Mouse (Mus musculus) kidney, embryonic 16.5 days (tissue): ENCODE data around the gene Pamr1. TPM values are rescaled to one million over a fixed set of nuclear protein-coding genes. Genes with fewer than 3 reads are reported as not detected.

Source experiments
- ATAC-seq: fragments of 200-750 bp; cut with Nextera tagmentation; 2 replicates; pipeline ENCODE4 v1.8.0; 2017; ENCODE audit warnings: moderate TSS enrichment; ENCODE audit not compliant: low FRiP score, low TSS enrichment
- H3K27ac ChIP-seq: fragments of 300-500 bp; sonication (generic); 2 replicates; pipeline ENCODE4 v1.5.1; 2014; ENCODE audit warnings: low read length
- H3K27me3 ChIP-seq: fragments of 300-500 bp; sonication (generic); 2 replicates; pipeline ENCODE4 v1.6.1; 2014; ENCODE audit warnings: low read length, control low read depth, mixed read lengths; ENCODE audit not compliant: insufficient read depth
- H3K36me3 ChIP-seq: fragments of 300-500 bp; sonication (generic); 2 replicates; pipeline ENCODE4 v1.6.1; 2014; ENCODE audit warnings: low read length, control low read depth, mixed read lengths; ENCODE audit not compliant: insufficient read depth
- H3K4me1 ChIP-seq: fragments of 300-500 bp; sonication (generic); 2 replicates; pipeline ENCODE4 v1.6.1; 2014; ENCODE audit warnings: low read length, control low read depth, mixed read lengths; ENCODE audit not compliant: insufficient read depth
- H3K4me2 ChIP-seq: fragments of 300-500 bp; sonication (generic); replicated peaks from 2 replicates; pipeline ENCODE4 v1.6.1; 2014; ENCODE audit warnings: low read depth, low read length
- H3K4me3 ChIP-seq: fragments of 300-500 bp; sonication (generic); 2 replicates; pipeline ENCODE4 v1.5.1; 2014; ENCODE audit warnings: mild to moderate bottlenecking, low read length
- H3K9ac ChIP-seq: fragments of 300-500 bp; sonication (generic); replicated peaks from 2 replicates; pipeline ENCODE4 v1.6.1; 2014; ENCODE audit warnings: low read length
- H3K9me3 ChIP-seq: fragments of 300-500 bp; sonication (generic); 2 replicates; pipeline ENCODE4 v1.6.1; 2016; ENCODE audit warnings: low read length, control low read depth
- WGBS: fragments of 180-500 bp; shearing (Covaris S2); extraction: QIAGEN DNeasy Blood & Tissue Kit; methylation state at CpG from one replicate; pipeline ENCODE4 v1.1.7; 2014; 5-methylcytosine and 5-hydroxymethylcytosine counted together
- polyA plus RNA-seq: library from polyadenylated mRNA; unstranded; fragments of >200 nt; fragmentation: Nextera tagmentation; extraction: Ambion mirVana; gene quantifications from 2 replicates; pipeline ENCODE4 v1.2.1, GENCODE M21; 2015

Gene Pamr1
- polyA plus RNA-seq, 1 experiment from 2014 or later = 34.1 TPM

DNA sequence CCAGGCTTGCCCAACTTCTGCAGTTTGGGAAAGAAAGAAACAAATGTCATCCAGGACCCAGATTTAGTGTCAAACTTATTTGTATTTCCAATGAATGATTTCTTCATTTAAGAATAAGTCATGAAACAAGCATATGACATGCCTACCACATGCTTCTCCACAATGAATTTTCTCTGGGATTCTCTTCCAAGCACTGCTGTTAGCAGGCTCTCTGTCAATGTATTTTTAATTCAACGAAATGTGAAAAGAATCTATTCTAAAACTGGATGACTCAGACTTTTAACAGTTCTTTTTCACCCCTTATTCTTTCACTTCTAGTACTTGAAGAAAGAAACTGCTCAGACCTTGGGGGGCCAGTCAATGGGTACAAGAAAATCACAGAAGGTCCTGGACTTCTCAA is 84.2 kb downstream of the Pamr1 start:
- no peak overlapping the region for H3K9ac ChIP-seq
- no peak overlapping the region for H3K27ac ChIP-seq
- 93% methylated on average over 1 of the region's 1 CpGs for WGBS
- H3K36me3 ChIP-seq = no peaks in the 10 kb centered on the region
- H3K4me3 ChIP-seq = no peak overlapping the region
- H3K4me2 ChIP-seq = no peak overlapping the region
- no peaks in the 10 kb centered on the region for H3K9me3 ChIP-seq
- H3K4me1 ChIP-seq = no peaks in the 10 kb centered on the region
- no peaks in the 10 kb centered on the region for H3K27me3 ChIP-seq
- no peak for ATAC-seq

DNA sequence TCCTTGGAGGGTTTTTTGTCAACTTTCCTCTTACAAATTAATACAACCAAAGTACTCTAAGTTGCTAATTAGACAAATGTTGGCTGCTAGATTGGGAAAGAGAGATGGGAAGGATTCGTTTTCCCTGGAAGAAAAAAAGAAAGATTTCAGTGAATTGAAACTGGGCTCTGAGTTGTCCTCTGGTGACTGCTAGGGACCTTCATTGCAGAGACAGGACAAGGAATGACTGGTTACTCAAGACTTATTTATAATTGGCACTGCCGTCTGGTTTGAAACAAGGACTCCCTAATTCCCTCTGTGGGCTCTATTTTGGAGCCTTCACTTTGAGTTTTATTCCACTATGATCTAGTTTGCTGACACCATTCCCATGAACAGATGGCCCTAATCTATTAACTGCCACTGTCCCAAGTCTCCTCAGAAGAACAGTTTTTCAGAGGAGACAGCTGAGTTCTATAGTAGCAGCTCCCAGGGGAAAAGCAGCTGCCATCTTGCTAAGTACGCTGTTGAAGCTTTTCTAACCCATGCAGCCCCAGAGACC is 85.8 kb downstream of the Pamr1 start:
- H3K27me3 ChIP-seq = no peaks in the 10 kb centered on the region
- WGBS = 77% methylated on average over 3 of the region's 3 CpGs
- no peak for ATAC-seq

DNA sequence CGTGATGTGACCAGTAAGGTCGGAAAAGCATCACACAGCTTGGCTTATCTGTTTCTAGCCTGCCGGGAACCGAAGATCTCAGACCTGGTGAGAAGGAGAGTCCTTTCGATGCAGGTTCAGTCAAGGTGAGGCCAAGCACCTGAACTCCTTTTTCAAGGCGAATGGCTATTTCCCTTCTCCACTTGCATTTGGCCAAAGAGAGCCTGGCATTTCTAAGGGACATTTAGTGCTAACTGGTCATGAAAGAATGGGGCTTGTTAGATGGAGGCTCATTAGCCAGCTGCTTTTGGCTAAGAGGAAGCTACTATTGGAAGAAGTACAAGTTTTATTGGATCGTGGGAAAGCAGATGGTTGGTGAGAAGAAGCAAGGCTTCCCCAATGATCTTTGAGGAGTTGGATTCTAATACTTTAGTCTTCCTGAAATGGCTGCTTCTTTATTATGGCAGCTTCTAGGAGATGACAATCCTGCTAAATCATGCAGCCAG is 86.3 kb downstream of the Pamr1 start:
- Histone ChIP-seq H3K9me3 (no peaks in the 10 kb centered on the region), H3K9ac (no peak overlapping the region), H3K36me3 (no peaks in the 10 kb centered on the region), H3K4me1 (no peaks in the 10 kb centered on the region), H3K27ac (no peak overlapping the region), H3K27me3 (no peaks in the 10 kb centered on the region), H3K4me3 (no peak overlapping the region), H3K4me2 (no peak overlapping the region)
- no peak for ATAC-seq
- WGBS = 88% methylated on average over 7 of the region's 7 CpGs

More for the DNA sequence above, 85.8 kb downstream of the Pamr1 start:
- Histone ChIP-seq H3K4me2 (no peak overlapping the region), H3K36me3 (no peaks in the 10 kb centered on the region), H3K9ac (no peak overlapping the region), H3K4me1 (no peaks in the 10 kb centered on the region), H3K4me3 (no peak overlapping the region), H3K27ac (no peak overlapping the region), H3K9me3 (no peaks in the 10 kb centered on the region)

DNA sequence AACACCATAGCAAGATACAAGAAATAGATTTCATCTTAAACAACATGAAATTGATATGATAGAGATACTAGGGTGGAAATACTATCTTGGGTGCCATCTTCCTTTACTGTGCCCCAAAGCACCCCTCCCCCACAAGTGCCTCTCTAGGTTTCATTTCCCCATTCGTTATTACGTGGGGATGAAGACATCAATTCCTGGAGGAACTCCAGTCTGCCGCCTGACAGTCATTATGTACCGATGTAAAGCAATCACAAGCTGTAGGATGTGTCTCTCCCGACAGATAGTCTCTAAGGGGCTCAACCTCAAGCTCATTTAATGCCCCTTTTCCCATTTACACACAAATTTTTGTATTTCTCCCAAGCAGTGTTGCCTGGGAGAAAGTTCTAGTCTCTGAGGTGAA is 88.3 kb downstream of the Pamr1 start:
- H3K4me3 ChIP-seq = no peak overlapping the region
- 47% methylated on average over 5 of the region's 5 CpGs for WGBS
- H3K36me3 ChIP-seq = no peaks in the 10 kb centered on the region
- no peaks in the 10 kb centered on the region for H3K4me1 ChIP-seq
- no peaks in the 10 kb centered on the region for H3K27me3 ChIP-seq
- H3K9me3 ChIP-seq = no peaks in the 10 kb centered on the region
- no peak for ATAC-seq
- no peak overlapping the region for H3K4me2 ChIP-seq
- H3K9ac ChIP-seq = no peak overlapping the region
- no peak overlapping the region for H3K27ac ChIP-seq

DNA sequence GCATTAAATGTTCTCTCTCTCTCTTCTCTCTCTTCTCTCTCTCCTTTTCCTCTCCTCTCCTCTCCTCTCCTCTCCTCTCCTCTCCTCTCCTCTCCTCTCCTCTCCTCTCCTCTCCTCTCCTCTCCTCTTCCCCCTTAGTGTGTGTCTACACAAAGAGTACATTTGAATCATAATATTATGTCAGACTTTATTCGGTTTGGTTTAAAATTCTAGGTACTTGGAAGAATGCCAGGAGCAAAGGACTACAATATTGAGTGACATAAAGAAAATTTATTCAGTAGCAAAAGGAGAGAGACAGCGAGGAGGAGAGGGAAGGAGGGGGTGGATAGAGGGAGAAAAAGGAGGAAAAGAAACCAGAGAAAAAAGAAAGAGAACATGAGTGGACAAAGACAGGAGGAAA is 88.9 kb downstream of the Pamr1 start:
- ATAC-seq = no peak
- Histone ChIP-seq H3K9me3 (no peaks in the 10 kb centered on the region), H3K4me3 (no peak overlapping the region), H3K9ac (no peak overlapping the region), H3K4me1 (no peaks in the 10 kb centered on the region), H3K36me3 (no peaks in the 10 kb centered on the region), H3K27ac (no peak overlapping the region), H3K27me3 (no peaks in the 10 kb centered on the region), H3K4me2 (no peak overlapping the region)
- WGBS = 52% methylated on average over 2 of the region's 2 CpGs

DNA sequence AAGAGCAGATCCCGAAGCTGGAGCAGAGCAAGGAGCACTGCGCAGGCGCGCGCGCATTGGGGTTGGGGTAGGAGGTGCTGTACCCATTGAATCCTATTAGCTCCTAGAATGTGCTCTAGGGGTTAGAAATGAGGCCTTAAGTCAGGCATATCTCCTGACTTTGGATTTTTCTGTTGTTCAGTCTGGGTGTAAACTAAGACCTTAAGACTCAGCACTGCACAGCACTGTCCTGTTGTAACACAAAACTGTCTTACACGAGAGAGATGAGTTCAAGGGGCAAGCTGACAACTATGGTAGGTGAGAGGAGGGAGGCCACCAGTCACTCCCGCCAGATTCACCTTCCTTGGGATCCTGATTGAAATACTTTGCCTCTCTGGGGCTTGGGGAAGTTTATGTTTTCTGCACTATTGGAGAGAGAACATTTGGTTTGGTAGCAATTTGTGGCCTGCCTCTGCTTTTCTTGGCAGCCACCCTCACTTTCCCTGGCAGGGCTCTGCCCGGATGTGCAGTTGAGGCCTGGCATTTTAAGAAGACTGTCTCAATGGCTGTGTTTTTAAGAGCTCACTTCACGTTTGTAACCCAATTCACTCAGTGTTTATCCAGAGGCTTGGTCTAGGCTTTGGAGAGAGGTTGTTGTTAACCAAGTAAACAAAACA is 99.2 kb downstream of the Pamr1 start:
- no peak overlapping the region for H3K9ac ChIP-seq
- H3K27me3 ChIP-seq = 0 out of 2 replicates have a peak, but pooled peaks cover 2% of the 10 kb centered on the region
- no peak overlapping the region for H3K4me2 ChIP-seq
- ATAC-seq = no peak
- WGBS = 68% methylated on average over 10 of the region's 10 CpGs
- no peak overlapping the region for H3K27ac ChIP-seq
- H3K9me3 ChIP-seq = no peaks in the 10 kb centered on the region
- no peaks in the 10 kb centered on the region for H3K4me1 ChIP-seq
- no peak overlapping the region for H3K4me3 ChIP-seq
- no peaks in the 10 kb centered on the region for H3K36me3 ChIP-seq

DNA sequence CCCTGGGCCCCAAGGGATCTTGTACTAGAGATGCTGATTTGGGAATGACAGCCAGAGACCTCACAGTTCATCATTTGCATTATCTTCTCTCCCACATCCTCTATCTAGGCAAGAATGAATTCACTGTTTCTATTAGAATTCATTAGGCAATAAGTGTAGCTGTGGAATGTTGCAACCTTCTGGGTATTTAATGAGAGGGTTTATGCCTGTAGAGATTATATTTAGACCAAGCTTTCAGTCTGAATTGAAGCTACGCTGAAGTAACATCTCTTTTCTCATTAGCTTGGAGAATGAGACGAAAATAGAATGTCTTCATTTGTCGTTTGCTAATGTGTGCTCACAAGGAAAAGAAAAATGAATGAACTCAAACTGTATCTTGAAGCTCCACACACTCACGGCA is 100.5 kb downstream of the Pamr1 start:
- Histone ChIP-seq H3K4me1 (no peaks in the 10 kb centered on the region), H3K9me3 (no peaks in the 10 kb centered on the region), H3K4me2 (no peak overlapping the region), H3K27me3 (0 out of 2 replicates have a peak, but pooled peaks cover 2% of the 10 kb centered on the region), H3K36me3 (no peaks in the 10 kb centered on the region), H3K9ac (no peak overlapping the region), H3K4me3 (no peak overlapping the region), H3K27ac (no peak overlapping the region)
- no peak for ATAC-seq
- WGBS = 79% methylated on average over 4 of the region's 4 CpGs

DNA sequence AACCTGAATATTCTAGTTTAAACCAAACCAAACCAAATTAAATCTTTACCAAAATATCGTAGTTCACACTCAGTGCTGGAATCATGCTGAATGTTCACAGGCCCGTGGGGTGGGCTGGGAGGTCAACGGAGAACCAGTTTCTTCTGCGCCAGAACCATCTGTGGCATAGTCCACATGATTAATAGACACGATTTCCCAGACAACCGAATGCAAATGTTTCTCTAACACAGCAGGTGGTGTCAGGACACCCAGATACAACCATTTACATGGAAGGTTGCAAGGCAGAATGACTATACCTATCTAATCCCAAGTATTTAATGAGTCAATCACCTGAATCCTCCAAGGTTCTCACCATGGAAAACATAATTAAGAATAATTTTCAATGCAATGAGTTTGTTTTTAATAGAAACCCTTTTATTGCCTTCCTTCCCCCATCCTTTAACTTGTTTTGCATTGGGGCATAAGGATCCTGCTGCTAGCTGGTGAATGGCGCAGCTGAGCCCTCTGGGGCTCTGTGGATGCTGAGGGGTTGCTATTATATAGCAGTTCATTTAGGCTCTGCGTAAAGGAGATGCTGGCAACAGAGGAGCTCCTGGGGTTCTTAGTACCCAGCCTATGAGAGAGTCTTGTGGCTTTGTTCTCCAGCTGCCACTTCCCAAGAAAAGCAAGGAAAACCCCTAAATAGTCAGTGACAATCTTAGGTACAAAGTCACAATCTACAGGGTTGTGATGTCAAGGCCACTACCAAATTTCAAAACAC is 106.3 kb downstream of the Pamr1 start:
- H3K9me3 ChIP-seq = no peaks in the 10 kb centered on the region
- H3K4me2 ChIP-seq = no peak overlapping the region
- H3K4me1 ChIP-seq = peaks cover 14% of the 10 kb centered on the region; the same call in 1 of the 2 replicates
- no peak for ATAC-seq
- H3K27ac ChIP-seq = no peak overlapping the region
- peaks cover 26% of the 10 kb centered on the region for H3K27me3 ChIP-seq
- H3K9ac ChIP-seq = no peak overlapping the region
- 73% methylated on average over 8 of the region's 8 CpGs for WGBS
- no peak overlapping the region for H3K4me3 ChIP-seq
- H3K36me3 ChIP-seq = no peaks in the 10 kb centered on the region

DNA sequence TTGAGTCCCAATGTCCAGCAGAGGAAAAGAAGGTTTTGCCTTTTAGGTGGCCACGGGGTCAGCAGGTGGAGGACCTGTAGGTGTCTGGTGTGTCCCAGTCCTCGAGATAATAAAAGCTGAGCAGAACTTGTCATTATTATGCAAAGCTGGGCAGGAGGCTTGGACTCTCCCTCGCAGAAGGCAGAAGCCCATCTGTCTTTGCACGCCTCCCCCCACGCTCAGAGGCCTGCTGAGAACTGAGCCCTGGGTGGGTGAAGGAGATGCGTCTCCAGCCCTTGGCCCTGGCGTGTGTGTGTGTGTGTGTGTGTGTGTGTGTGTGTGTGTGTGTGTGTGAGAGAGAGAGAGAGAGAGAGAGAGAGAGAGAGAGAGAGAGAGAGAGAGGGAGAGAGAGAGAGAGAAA is 107.9 kb downstream of the Pamr1 start:
- WGBS = 10% methylated on average over 7 of the region's 7 CpGs
- Histone ChIP-seq H3K9ac (no peak overlapping the region), H3K36me3 (no peaks in the 10 kb centered on the region), H3K27ac (no peak overlapping the region), H3K4me3 (no peak overlapping the region), H3K27me3 (peaks cover 30% of the 10 kb centered on the region), H3K4me1 (peaks cover 15% of the 10 kb centered on the region; the same call in 1 of the 2 replicates), H3K4me2 (peak overlapping the region; percentile 99), H3K9me3 (no peaks in the 10 kb centered on the region)
- ATAC-seq = peak; percentile 37; the same call in 1 of the 2 replicates
